Mouse (Mus musculus) gastrocnemius, adult 8-10 months (tissue): ENCODE data around the gene Fanci. TPM values are rescaled to one million over a fixed set of nuclear protein-coding genes. Genes with fewer than 3 reads are reported as not detected.

Source experiments
- total RNA-seq, 4 experiments: library from RNA; stranded (reverse); gene quantifications; 2 replicates each; pipeline ENCODE4 v1.2.4; 2022

Gene Fanci
- total RNA-seq, 4 experiments from 2014 or later: not detected

Other genes with a start within 250 kb of the Fanci start
- 10 to 100 TPM; 34.6 to 45.1 (median 38.6) TPM for gene Mfge8, start 242.9 kb upstream of the Fanci start, total RNA-seq
- 1 to 10 TPM; 2.7 to 4.5 (median 4.0) TPM for gene Abhd2, start 118.7 kb upstream of the Fanci start, total RNA-seq
- gene Rlbp1, start 4.9 kb upstream of the Fanci start, total RNA-seq: not detected
- 10 to 100 TPM; 26.0 to 43.5 (median 38.1) TPM for gene Polg, start 74.4 kb downstream of the Fanci start, total RNA-seq
- gene Rhcg, start 225.7 kb downstream of the Fanci start, total RNA-seq: under 1 TPM in 1 of 4 experiments, not detected in 3; 0.15 TPM